Mouse (Mus musculus) embryonic facial prominence, embryonic 10.5 days (tissue): ENCODE measurements around the gene Nfatc2. TPM values are rescaled to one million over a fixed set of nuclear protein-coding genes. Genes with fewer than 3 reads are reported as not detected.

Experiments used
- DNase-seq: peaks from one replicate; pipeline ENCODE4 v3.0.0-alpha.2; 2017; ENCODE audit warnings: low spot score
- H3K27ac ChIP-seq: fragments of 300-500 bp; sonication (generic); replicated peaks from 2 replicates; pipeline ENCODE4 v1.5.1; 2016; ENCODE audit warnings: mild to moderate bottlenecking
- H3K27me3 ChIP-seq: fragments of 300-500 bp; sonication (generic); replicated peaks from 2 replicates; pipeline ENCODE4 v1.6.1; 2016; ENCODE audit warnings: low read depth, mild to moderate bottlenecking; ENCODE audit not compliant: poor library complexity, severe bottlenecking
- H3K36me3 ChIP-seq: fragments of 300-500 bp; sonication (generic); replicated peaks from 2 replicates; pipeline ENCODE4 v1.6.1; 2016; ENCODE audit warnings: mild to moderate bottlenecking, moderate library complexity
- H3K4me1 ChIP-seq: fragments of 300-500 bp; sonication (generic); 2 replicates; pipeline ENCODE4 v1.6.1; 2016
- H3K4me3 ChIP-seq: fragments of 300-500 bp; sonication (generic); 2 replicates; pipeline ENCODE4 v1.5.1; 2016; ENCODE audit warnings: mild to moderate bottlenecking, moderate library complexity
- H3K9me3 ChIP-seq: fragments of 300-500 bp; sonication (generic); 2 replicates; pipeline ENCODE4 v1.6.1; 2016; ENCODE audit warnings: mild to moderate bottlenecking
- WGBS: fragments of 180-500 bp; shearing (Covaris S2); methylation state at CpG from one replicate; pipeline ENCODE4 v1.1.7; 2016; 5-methylcytosine and 5-hydroxymethylcytosine counted together
- polyA plus RNA-seq: library from polyadenylated mRNA; unstranded; fragments of >200 nt; fragmentation: Nextera tagmentation; extraction: Ambion mirVana; gene quantifications from 2 replicates; pipeline ENCODE4 v1.2.1, GENCODE M21; 2016

The Nfatc2 gene
- polyA plus RNA-seq, 1 experiment from 2014 or later = 0.66 TPM

DNA sequence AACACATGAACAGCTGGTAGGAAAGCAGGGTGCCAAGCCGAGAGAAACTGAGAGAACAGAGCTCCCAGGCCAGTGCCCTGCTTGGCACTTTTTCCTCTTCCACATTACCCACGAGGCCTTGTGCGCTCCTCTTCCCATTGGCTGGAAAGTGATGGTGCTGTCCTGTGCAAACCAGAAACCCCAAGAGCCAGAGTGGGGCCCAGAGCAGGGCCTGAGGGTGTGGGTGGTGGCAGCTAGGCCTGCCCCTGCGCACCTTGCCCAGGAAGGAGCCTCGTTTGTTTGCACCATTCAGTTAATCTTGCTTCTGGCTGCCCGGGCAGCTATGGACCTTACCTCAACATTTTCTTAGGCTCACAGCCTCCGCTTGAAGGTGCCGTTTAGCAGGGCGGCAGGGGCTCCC is 139.6 kb downstream of the Nfatc2 start:
- no peak overlapping the region for H3K4me3 ChIP-seq
- peaks cover 5% of the 10 kb centered on the region; the same call in 1 of the 2 replicates for H3K27me3 ChIP-seq
- H3K27ac ChIP-seq = peak overlapping the region; percentile 54
- no peak for DNase-seq
- peaks cover 56% of the 10 kb centered on the region for H3K4me1 ChIP-seq
- 77% methylated on average over 9 of the region's 9 CpGs for WGBS
- no peaks in the 10 kb centered on the region for H3K36me3 ChIP-seq
- H3K9me3 ChIP-seq = no peaks in the 10 kb centered on the region

DNA sequence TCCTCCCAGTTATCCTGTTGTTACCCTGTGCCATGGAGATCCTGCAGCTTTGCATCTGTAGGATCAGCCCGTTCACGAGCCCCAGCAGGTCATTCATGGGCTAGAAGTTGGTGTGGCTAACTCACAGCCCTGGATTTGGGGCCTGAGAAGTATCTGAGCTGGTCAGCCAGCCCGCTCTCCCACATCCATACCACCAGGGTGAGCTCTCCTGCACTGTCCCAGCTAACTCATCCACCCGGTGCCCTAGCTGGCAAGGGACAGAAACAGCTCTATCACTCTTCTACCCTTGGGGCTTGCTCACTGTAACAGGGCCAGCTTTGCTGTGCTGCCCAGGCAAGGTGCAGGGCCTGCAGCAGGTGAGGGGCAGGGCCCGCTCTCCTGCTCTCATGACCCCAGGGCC is 141.8 kb downstream of the Nfatc2 start:
- 69% methylated on average over 5 of the region's 5 CpGs for WGBS
- H3K27ac ChIP-seq = 0 out of 2 replicates have a peak overlapping the region, but pooled peaks have one; percentile 30
- no peaks in the 10 kb centered on the region for H3K9me3 ChIP-seq
- no peaks in the 10 kb centered on the region for H3K36me3 ChIP-seq
- DNase-seq = peak; percentile 22
- H3K4me1 ChIP-seq = peaks cover 38% of the 10 kb centered on the region
- H3K4me3 ChIP-seq = no peak overlapping the region
- peaks cover 5% of the 10 kb centered on the region; the same call in 1 of the 2 replicates for H3K27me3 ChIP-seq

DNA sequence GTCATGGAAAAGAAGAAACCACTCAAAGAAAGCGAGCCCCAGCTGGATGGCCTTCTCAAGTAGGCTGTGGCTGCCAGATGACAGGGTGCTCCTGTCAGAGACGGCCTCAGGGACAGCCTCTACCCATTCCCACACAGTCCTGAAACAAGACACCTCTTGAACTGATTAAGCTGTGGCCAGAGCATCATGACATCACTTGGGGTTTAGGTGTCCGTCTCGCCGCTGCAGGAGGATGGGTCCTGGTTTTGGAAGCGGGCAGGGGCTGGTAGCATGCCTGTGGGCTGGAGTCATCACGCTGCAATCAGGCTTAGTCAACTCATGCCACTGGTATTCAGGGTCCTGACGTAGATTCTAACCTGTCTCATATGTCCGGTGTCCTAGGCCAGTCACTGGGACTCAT is 142.9 kb downstream of the Nfatc2 start:
- WGBS = 71% methylated on average over 9 of the region's 9 CpGs
- DNase-seq = no peak
- Histone ChIP-seq H3K9me3 (no peaks in the 10 kb centered on the region), H3K4me3 (no peak overlapping the region), H3K27ac (no peak overlapping the region), H3K4me1 (peaks cover 38% of the 10 kb centered on the region), H3K36me3 (no peaks in the 10 kb centered on the region), H3K27me3 (peaks cover 5% of the 10 kb centered on the region; the same call in 1 of the 2 replicates)

DNA sequence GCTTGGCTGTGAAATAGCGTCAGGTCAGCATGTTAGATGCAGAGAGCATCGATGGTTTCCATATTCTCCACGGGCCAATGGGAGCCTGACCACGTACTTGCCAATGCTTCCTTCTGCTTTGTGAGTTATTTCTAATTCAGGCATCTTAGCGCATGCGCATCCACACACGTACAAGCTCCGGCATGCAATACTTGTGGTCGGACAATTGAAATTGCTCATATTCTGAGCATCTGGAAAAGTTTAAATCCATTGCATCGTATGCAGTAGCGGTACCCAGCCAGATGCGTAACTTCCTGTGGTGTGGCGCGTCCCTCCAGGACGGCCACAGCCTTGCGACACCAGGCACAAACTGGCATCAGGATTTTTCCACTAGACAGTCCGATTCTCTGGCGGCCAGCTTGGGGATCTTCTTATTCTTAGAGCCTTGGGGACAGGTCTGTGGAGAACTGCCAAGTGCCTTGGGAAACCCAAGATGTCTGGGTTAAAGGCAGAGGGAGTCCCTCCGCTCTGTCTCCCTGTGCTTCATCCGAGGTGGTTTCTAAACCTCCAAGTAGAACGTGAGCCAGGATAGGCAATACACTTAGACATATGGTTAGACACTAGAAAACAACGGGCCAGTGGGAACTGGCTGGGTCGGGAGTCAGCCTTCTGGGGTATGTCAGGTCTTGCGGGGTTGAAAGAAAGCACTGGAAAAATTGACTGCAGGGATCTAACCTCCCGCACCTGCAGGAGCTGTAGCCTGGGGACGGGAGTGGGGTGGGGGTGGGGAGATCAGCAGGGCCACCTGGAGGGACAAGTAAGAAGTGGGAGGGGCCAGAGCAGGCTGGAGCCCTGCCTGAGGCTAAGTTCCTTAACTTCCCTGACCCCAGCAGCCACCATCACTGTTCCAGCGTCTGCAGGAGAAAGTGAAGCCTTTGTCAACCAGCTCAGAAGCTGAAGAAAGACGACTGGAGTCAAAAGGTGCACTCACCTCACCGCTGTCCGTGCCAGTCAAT is 149.4 kb downstream of the Nfatc2 start:
- WGBS = 54% methylated on average over 30 of the region's 30 CpGs
- Histone ChIP-seq H3K36me3 (no peaks in the 10 kb centered on the region), H3K4me1 (peaks cover 30% of the 10 kb centered on the region), H3K9me3 (no peaks in the 10 kb centered on the region), H3K27ac (0 out of 2 replicates have a peak overlapping the region, but pooled peaks have one; percentile 2), H3K4me3 (no peak overlapping the region), H3K27me3 (0 out of 2 replicates have a peak, but pooled peaks cover 10% of the 10 kb centered on the region)
- DNase-seq = peak; percentile 50

DNA sequence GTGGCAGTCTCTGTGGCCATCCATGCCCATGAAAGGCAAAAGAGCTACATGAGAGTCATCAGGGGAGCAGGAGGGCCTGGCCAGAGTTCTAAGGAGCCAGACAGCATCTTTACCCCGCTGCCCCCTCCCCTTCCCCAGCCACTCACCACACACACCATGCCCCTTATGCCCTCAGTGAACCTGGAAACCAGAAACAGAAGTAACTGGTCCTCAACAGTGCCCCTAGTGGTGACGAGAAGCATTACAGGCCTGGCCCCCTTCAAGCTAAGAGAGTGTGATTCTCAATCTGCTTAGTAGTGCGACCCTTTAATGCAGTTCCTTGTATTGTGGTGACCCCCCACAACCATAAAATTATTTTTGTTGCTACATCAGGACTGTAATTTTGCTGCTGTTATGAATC is 150.5 kb downstream of the Nfatc2 start:
- Histone ChIP-seq H3K9me3 (no peaks in the 10 kb centered on the region), H3K4me3 (no peak overlapping the region), H3K4me1 (peaks cover 30% of the 10 kb centered on the region), H3K27me3 (0 out of 2 replicates have a peak, but pooled peaks cover 10% of the 10 kb centered on the region), H3K36me3 (no peaks in the 10 kb centered on the region), H3K27ac (no peak overlapping the region)
- 14% methylated on average over 3 of the region's 3 CpGs for WGBS
- peak; percentile 74 for DNase-seq

DNA sequence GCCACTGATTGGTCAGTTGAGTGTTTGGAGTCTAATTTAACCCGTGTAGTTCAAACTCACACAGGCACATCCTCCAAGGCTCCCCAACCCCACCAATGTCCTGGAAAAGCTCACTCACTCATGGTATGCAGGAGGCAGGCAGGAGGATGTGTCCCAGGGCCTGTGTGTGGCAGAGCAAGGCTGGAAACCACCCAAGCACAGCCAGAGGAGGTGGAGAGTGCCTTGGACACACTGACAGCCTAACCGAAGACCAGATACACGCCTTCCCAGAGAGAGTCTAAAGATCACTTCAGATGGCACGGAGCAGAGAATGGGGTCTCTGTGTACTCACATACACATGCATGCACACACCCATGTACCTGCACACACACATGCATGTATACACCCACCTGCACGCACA is 153.4 kb downstream of the Nfatc2 start:
- WGBS = 57% methylated on average over 5 of the region's 5 CpGs
- Histone ChIP-seq H3K27ac (no peak overlapping the region), H3K36me3 (no peaks in the 10 kb centered on the region), H3K4me3 (no peak overlapping the region), H3K9me3 (no peaks in the 10 kb centered on the region), H3K4me1 (peaks cover 39% of the 10 kb centered on the region), H3K27me3 (peaks cover 16% of the 10 kb centered on the region)
- DNase-seq = no peak

DNA sequence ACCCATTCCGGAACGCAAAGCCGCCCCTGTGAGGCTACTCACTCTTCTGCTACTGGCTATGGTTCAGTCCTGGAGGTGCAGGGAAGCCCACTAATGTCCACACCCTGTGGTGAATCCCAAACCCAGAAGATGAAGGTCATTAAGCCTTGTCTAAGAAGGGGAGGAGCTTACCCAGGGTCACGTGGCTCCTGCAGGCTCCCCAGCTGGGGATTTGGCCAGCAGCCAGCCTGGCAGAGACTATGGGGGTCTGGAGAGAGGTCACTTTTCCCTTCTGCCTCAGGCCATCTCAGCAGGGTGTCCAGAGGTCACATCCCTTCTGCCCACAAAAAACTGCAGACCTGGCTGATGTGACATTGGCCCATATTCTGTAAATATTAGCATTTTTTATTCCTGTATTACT is 153.9 kb downstream of the Nfatc2 start:
- Histone ChIP-seq H3K9me3 (no peaks in the 10 kb centered on the region), H3K36me3 (no peaks in the 10 kb centered on the region), H3K4me3 (no peak overlapping the region), H3K4me1 (peaks cover 37% of the 10 kb centered on the region), H3K27ac (no peak overlapping the region), H3K27me3 (peaks cover 11% of the 10 kb centered on the region)
- WGBS = 20% methylated on average over 4 of the region's 4 CpGs
- peak; percentile 38 for DNase-seq

DNA sequence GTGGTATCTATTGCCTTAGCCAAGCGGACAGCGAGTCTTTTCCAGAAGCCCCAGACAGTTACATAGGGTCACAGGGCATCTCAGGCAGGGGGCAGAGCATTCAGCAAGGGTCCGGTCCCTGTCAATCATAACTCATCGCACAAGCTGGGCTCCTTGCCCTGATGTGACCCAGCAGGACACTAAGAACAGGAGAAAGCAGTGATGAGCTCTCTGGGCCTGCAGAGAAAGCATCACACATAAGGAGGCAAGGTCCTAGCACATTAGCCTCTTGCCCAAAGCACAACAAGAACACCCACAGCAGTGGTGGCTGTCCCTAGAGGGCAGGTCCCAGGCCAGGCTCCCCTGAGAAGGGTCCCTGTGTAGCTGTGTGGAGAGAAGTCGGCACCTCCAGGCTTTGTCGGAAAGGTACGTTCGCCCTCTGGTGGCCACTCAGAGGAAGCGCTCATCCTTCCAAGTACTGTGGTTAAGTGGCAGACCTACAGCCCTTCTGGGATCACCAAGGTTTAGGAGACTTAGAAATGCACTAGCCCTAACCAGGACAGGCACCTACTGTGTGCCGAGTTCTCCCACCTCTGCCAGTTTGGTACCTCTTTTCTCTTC is 156.1 kb downstream of the Nfatc2 start:
- peaks cover 7% of the 10 kb centered on the region for H3K27me3 ChIP-seq
- H3K36me3 ChIP-seq = no peaks in the 10 kb centered on the region
- 38% methylated on average over 10 of the region's 10 CpGs for WGBS
- H3K27ac ChIP-seq = no peak overlapping the region
- peaks cover 26% of the 10 kb centered on the region for H3K4me1 ChIP-seq
- H3K4me3 ChIP-seq = no peak overlapping the region
- DNase-seq = peak; percentile 75
- H3K9me3 ChIP-seq = 0 out of 2 replicates have a peak, but pooled peaks cover 6% of the 10 kb centered on the region

- H3K4me1 ChIP-seq = peaks cover 31% of the 10 kb centered on the region
- 41% methylated on average over 8 of the region's 8 CpGs for WGBS
- no peak for DNase-seq
Observed at GRCm38 (mm10) chr2:168444126-168444525, 157.3 kb downstream of the Nfatc2 start.

DNA sequence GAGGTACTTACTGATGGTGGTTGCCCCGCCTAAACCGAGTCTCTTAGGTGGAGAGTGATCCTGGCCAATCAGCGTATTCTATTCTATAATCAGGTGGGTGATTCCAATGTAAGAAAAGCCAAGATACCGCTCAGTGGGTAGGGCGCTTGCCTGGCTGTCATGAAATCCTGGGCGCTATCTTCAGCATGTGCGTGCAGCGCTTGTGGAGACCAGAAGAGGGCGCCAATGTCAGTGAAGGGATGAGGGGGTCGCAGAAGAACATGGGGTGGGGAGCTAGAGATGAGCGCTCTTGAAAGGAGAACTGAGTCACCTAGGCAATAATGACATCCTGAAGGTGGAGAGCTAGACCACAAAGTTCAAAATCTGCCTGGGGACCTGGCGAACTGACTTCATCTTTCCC is 160.0 kb downstream of the Nfatc2 start:
- peaks cover 7% of the 10 kb centered on the region for H3K27me3 ChIP-seq
- WGBS = 89% methylated on average over 12 of the region's 12 CpGs

More at GRCm38 (mm10) chr2:168444126-168444525, 157.3 kb downstream of the Nfatc2 start:
- no peak overlapping the region for H3K4me3 ChIP-seq
- H3K9me3 ChIP-seq = 0 out of 2 replicates have a peak, but pooled peaks cover 6% of the 10 kb centered on the region
- H3K27ac ChIP-seq = no peak overlapping the region
- H3K36me3 ChIP-seq = no peaks in the 10 kb centered on the region
- peaks cover 7% of the 10 kb centered on the region for H3K27me3 ChIP-seq

DNA sequence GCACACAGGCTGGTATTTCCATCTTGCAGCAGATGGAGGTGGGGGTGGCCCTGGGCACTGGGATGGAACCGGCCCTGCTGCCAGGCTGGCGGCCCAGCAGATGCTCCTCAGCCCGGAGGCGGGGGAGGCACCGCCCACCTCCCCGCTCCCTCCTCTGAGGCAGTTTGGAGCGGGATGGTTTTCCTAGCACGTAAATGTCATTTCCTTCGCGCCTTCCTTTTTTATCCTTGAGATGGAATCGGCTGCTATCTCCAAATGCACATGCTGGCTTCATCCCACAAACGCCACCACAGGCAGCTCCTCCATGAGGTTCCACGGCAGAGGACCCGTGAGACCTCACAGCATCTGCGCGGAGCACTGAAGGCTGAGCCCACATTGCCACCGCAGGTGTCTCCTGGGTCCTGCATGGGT is 160.5 kb downstream of the Nfatc2 start:
- Histone ChIP-seq H3K27ac (no peak overlapping the region), H3K27me3 (peaks cover 7% of the 10 kb centered on the region), H3K4me1 (peaks cover 25% of the 10 kb centered on the region), H3K36me3 (no peaks in the 10 kb centered on the region), H3K9me3 (0 out of 2 replicates have a peak, but pooled peaks cover 6% of the 10 kb centered on the region), H3K4me3 (no peak overlapping the region)
- 93% methylated on average over 17 of the region's 17 CpGs for WGBS
- DNase-seq = no peak

More for the DNA sequence above, 160.0 kb downstream of the Nfatc2 start:
- no peak for DNase-seq
- Histone ChIP-seq H3K27ac (no peak overlapping the region), H3K4me3 (no peak overlapping the region), H3K36me3 (no peaks in the 10 kb centered on the region), H3K4me1 (peaks cover 25% of the 10 kb centered on the region), H3K9me3 (0 out of 2 replicates have a peak, but pooled peaks cover 6% of the 10 kb centered on the region)

DNA sequence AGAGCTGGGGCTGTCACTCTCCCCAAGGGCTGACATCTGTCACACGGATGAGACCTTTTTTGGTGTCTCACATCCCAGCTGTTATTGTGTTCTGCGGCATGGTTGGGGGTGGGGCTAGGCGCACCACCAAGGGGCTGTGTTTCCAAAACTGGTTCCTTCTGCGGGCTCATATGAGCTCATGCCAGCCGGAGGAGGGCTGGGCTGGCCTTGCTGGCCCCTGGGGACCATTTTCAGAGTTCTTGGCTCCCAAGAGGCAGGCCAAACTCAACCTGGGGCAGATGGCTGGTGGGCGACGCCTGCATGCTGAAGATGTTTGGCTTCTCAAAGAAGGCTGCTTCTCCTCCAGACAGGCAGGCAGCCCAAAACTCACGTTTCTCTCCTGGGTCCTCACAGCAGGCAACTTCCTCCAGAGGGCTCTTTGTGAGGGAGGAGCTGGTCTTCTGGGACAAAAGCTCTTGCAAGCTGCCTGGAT is 162.4 kb downstream of the Nfatc2 start:
- peak overlapping the region; percentile 54 for H3K27ac ChIP-seq
- WGBS = 44% methylated on average over 8 of the region's 8 CpGs

More for the DNA sequence above, 162.4 kb downstream of the Nfatc2 start:
- Histone ChIP-seq H3K4me3 (no peak overlapping the region), H3K27me3 (no peaks in the 10 kb centered on the region), H3K36me3 (no peaks in the 10 kb centered on the region), H3K9me3 (0 out of 2 replicates have a peak, but pooled peaks cover 6% of the 10 kb centered on the region), H3K4me1 (peaks cover 16% of the 10 kb centered on the region)
- no peak for DNase-seq
